Mouse (Mus musculus) intestine, embryonic 16.5 days (tissue): Measurements from ENCODE around the gene Cuedc1. TPM values are rescaled to one million over a fixed set of nuclear protein-coding genes. Genes with fewer than 3 reads are reported as not detected.

Source experiments
- ATAC-seq: fragments of 200-750 bp; cut with Nextera tagmentation; 2 replicates; pipeline ENCODE4 v1.8.0; 2017; ENCODE audit warnings: moderate TSS enrichment, moderate library complexity
- H3K27ac ChIP-seq: fragments of 300-500 bp; sonication (generic); 2 replicates; pipeline ENCODE4 v1.5.1; 2014; ENCODE audit warnings: mild to moderate bottlenecking, low read length
- H3K27me3 ChIP-seq: fragments of 300-500 bp; sonication (generic); replicated peaks from 2 replicates; pipeline ENCODE4 v1.6.1; 2014; ENCODE audit warnings: low read length, control low read depth, mixed read lengths; ENCODE audit not compliant: control insufficient read depth, insufficient read depth
- H3K36me3 ChIP-seq: fragments of 300-500 bp; sonication (generic); 2 replicates; pipeline ENCODE4 v1.6.1; 2014; ENCODE audit warnings: low read length, control low read depth; ENCODE audit not compliant: control insufficient read depth, insufficient read depth
- H3K4me1 ChIP-seq: fragments of 300-500 bp; sonication (generic); 2 replicates; pipeline ENCODE4 v1.6.1; 2014; ENCODE audit warnings: low read length, control low read depth, mixed read lengths; ENCODE audit not compliant: control insufficient read depth, insufficient read depth
- H3K4me2 ChIP-seq: fragments of 300-500 bp; sonication (generic); 2 replicates; pipeline ENCODE4 v1.6.1; 2014; ENCODE audit warnings: low read depth, low read length, control low read depth
- H3K4me3 ChIP-seq: fragments of 300-500 bp; sonication (generic); 2 replicates; pipeline ENCODE4 v1.5.1; 2014; ENCODE audit warnings: mild to moderate bottlenecking, low read length
- H3K9ac ChIP-seq: fragments of 300-500 bp; sonication (generic); 2 replicates; pipeline ENCODE4 v1.6.1; 2014; ENCODE audit warnings: low read depth, low read length
- H3K9me3 ChIP-seq: fragments of 300-500 bp; sonication (generic); 2 replicates; pipeline ENCODE4 v1.6.1; 2016; ENCODE audit warnings: low read length, control low read depth; ENCODE audit not compliant: control insufficient read depth
- WGBS: fragments of 180-500 bp; shearing (Covaris S2); extraction: QIAGEN DNeasy Blood & Tissue Kit; methylation state at CpG from one replicate; pipeline ENCODE4 v1.1.7; 2014; 5-methylcytosine and 5-hydroxymethylcytosine counted together
- polyA plus RNA-seq: library from polyadenylated mRNA; unstranded; fragments of >200 nt; fragmentation: Nextera tagmentation; extraction: Ambion mirVana; gene quantifications from 2 replicates; pipeline ENCODE4 v1.2.1, GENCODE M21; 2015

Cuedc1 gene
- polyA plus RNA-seq, 1 experiment from 2014 or later, result 8.5 TPM

DNA sequence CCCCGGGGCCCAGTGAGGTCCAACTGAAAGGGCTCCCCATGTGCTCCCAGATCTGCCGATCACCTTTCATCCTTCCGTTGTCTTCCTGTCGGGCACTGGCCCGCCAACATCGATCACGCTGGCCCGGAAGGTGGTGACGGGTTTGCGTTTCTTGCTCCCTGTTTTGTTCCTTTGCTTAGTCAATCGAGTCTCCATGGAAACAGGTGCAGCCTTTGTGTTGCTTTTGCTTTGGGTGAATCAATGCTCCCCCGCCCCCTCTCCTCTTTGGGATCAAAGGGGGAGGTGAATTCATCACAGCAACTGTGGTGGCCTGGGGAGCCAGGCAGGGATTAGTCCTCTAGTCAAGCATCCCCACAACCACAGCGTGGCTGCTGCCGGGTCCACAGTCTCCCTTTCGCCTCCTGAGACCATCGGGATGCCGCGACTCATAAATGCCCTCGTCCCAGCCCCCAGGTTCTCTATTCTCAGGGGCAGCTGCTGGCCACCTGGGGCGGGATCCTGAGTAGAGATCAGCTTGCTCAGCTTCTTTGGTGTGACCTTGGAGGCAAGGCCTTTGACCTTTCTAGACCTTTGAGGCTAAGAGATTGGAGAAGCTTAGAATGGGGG, 41.5 kb downstream of the Cuedc1 start:
- no peaks in the 10 kb centered on the region; the same call in 1 of the 2 replicates for H3K36me3 ChIP-seq
- 25% methylated on average over 20 of the region's 20 CpGs for WGBS
- no peaks in the 10 kb centered on the region for H3K9me3 ChIP-seq
- H3K27ac ChIP-seq, result no peak overlapping the region
- no peak for ATAC-seq
- no peak overlapping the region for H3K4me3 ChIP-seq
- H3K27me3 ChIP-seq, result no peaks in the 10 kb centered on the region
- peaks cover 21% of the 10 kb centered on the region for H3K4me1 ChIP-seq
- H3K4me2 ChIP-seq, result no peak overlapping the region
- H3K9ac ChIP-seq, result peak overlapping the region; percentile 21; the same call in 1 of the 2 replicates

DNA sequence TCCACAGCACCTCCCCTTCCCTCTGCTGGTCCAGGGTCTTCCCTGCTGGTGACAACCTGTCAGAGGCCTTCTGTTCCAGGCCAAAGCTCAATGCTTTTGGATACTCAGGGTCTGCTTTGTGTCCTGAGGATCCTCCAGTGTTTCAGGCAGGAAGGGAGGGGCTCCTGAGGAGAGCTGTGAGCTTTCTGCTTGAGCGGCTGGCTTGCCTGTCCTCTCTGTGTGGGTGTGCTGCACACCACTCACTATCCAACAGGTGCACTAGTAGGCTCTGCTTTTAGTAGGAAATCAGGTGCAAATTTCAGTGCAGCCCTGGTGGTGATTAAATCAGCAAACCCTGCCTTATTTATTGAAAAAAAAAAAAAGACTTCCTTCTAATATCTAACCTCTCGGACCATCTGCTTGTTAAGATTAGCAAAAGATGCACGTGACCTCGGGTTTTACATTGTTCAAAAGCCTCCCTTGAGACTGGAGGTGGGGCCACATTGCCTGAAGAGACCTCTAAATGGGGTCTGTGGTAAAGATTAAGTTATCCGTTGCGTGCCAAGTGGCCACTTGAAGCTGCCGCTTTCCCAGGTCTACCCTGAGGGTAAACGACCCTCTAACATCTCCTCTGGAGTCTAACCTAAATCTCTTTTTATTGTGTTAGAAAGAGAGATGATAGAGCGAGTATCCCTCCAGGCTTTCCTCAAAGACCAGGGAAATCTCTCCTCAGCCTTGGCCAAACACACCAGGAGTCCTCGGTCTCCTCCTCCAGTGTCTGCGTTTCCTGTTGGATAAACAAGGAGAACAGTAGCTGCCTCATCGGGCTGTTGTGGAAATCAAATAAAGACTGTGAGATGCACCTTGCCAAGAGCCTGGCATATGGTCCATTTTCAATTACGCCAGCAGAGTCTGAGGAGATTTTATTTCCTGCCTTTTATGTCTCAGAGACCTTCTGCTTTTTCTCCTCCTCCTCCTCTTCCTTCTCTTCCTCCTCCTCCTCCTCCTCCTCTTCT, 42.5 kb downstream of the Cuedc1 start:
- H3K4me3 ChIP-seq, result no peak overlapping the region
- no peaks in the 10 kb centered on the region for H3K9me3 ChIP-seq
- 0 out of 2 replicates have a peak, but pooled peaks have one; percentile 23 for ATAC-seq
- peak overlapping the region; percentile 30; the same call in 1 of the 2 replicates for H3K27ac ChIP-seq
- no peaks in the 10 kb centered on the region; the same call in 1 of the 2 replicates for H3K36me3 ChIP-seq
- no peak overlapping the region for H3K4me2 ChIP-seq
- H3K27me3 ChIP-seq, result no peaks in the 10 kb centered on the region
- H3K9ac ChIP-seq, result no peak overlapping the region
- 37% methylated on average over 13 of the region's 13 CpGs for WGBS
- H3K4me1 ChIP-seq, result peaks cover 21% of the 10 kb centered on the region

DNA sequence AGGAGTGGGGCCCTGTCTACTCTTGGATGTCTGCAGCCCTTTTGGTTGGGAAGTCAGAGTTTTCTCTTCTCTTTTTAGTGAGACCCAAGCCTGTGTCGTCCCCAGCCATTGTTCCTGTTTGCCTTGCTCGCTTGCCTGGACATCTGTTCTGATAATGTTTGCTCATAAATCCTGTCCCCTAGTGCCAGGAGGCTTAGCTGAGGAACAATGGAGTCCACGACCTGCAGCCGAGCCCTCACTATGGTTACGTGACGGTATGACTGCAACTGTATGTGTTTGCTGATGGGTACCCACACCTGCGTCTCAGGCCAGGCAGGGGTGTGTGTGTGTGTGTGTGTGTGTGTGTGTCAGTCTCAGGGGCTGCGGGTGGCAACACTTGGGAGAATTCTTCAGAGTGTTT, 44.5 kb downstream of the Cuedc1 start:
- Histone ChIP-seq H3K4me1 (peaks cover 36% of the 10 kb centered on the region), H3K27ac (no peak overlapping the region), H3K36me3 (no peaks in the 10 kb centered on the region; the same call in 1 of the 2 replicates), H3K9me3 (no peaks in the 10 kb centered on the region), H3K9ac (no peak overlapping the region), H3K27me3 (no peaks in the 10 kb centered on the region), H3K4me3 (no peak overlapping the region), H3K4me2 (no peak overlapping the region)
- 45% methylated on average over 8 of the region's 8 CpGs for WGBS
- no peak for ATAC-seq

DNA sequence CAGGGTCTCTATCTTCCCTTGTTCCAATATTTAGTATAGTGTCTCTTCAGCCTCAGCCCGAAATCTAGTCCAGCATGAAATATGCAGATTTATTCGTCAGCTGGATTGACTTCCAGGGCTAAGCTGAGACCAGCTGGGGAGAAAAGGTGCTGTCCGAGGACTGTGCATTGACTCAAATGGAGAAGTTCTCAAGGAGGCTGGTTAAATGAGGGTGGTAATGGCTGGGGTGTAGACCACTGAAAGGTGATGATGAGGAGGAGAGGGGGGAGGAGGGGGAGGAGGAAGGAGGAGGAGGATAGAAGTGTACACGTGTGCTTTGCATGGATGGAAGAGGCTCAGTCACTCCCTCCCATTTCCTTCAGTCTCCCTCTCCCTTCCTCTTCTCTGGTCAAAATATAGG, 46.2 kb downstream of the Cuedc1 start:
- 64% methylated on average over 4 of the region's 4 CpGs for WGBS
- Histone ChIP-seq H3K27ac (no peak overlapping the region), H3K9me3 (no peaks in the 10 kb centered on the region), H3K4me1 (peaks cover 38% of the 10 kb centered on the region), H3K36me3 (no peaks in the 10 kb centered on the region; the same call in 1 of the 2 replicates), H3K4me2 (no peak overlapping the region), H3K27me3 (no peaks in the 10 kb centered on the region), H3K9ac (no peak overlapping the region), H3K4me3 (no peak overlapping the region)
- no peak for ATAC-seq

DNA sequence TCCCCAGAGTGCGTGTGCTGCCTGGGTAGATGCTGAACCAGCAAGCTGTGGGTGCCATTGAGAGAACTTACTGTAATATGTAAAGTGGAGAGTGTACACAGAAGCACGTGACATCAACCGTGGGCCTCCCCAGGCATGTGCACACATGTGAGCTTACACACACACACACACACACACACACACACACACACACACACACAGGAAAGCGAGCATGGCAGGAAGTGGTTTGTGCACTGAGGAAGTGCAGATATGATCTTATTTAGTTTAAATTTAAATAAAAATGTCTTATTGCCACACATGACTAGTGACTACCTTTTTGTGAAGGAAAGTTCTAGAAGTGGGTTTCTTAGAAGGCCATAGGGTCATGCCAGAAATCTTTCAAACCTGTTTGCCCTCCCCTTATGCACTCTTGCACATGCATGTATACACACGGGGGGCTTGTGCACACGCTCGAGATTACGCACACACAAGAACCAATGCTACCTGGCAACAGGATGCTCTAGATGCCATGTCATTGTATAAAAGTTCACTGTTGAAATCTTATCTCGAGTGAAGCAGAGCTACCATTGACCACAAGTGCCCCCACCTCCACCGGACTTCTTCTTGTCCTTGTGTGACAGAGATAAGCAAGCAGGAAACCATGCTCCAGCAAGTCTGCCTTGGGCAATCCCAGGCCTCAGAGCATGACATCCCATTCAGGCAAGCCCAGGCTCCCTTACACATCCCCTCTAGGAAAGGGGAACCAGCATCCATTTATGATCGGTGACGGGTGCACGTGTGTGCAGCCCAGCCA, 47.6 kb downstream of the Cuedc1 start:
- 74% methylated on average over 13 of the region's 13 CpGs for WGBS
- Histone ChIP-seq H3K4me2 (no peak overlapping the region), H3K9ac (no peak overlapping the region), H3K4me3 (no peak overlapping the region), H3K4me1 (peaks cover 31% of the 10 kb centered on the region), H3K27me3 (no peaks in the 10 kb centered on the region), H3K27ac (peak overlapping the region; percentile 12; the same call in 1 of the 2 replicates), H3K9me3 (no peaks in the 10 kb centered on the region), H3K36me3 (no peaks in the 10 kb centered on the region; the same call in 1 of the 2 replicates)
- no peak for ATAC-seq

DNA sequence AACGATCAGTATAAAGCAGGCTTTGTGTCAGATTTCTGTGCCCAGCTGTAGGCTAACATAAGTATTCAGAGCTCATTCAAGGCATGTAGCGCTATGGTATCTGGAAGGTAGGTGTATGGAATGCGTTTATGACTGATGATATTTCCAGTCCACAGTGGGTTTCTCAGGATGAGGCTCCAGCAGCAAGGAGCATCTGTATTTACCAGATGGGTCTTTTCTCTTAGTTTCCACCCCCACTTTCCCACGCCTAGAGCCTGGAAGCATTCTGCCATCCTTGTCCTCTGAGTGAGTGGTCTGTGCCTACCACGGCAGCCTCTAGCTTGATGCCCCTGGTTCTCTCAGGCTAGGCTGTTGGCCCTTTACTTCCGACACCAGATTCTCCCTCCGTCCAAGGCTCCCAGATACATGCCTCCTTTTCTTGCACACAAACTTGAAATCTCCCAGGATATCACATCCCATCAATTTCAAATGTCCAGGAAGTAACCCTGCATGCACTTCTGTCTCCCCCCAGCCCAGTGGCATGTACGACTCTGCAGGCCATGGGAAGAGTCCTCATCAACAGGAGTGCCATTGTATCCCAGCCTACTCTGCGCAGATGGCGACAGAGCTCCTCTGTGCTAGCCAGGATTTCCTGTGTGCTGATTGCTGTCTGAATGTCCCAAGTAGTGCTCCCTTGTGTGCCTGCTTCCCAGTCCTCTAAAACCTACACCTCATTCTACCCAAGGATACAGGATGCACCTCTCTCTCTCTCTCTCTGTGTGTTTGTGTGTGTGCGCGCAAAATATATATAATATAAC, 48.6 kb downstream of the Cuedc1 start:
- Histone ChIP-seq H3K36me3 (no peaks in the 10 kb centered on the region; the same call in 1 of the 2 replicates), H3K4me1 (peaks cover 39% of the 10 kb centered on the region), H3K27me3 (no peaks in the 10 kb centered on the region), H3K4me3 (no peak overlapping the region), H3K4me2 (no peak overlapping the region), H3K27ac (peak overlapping the region; percentile 12; the same call in 1 of the 2 replicates), H3K9ac (no peak overlapping the region), H3K9me3 (no peaks in the 10 kb centered on the region)
- WGBS, result 69% methylated on average over 12 of the region's 12 CpGs
- ATAC-seq, result no peak

DNA sequence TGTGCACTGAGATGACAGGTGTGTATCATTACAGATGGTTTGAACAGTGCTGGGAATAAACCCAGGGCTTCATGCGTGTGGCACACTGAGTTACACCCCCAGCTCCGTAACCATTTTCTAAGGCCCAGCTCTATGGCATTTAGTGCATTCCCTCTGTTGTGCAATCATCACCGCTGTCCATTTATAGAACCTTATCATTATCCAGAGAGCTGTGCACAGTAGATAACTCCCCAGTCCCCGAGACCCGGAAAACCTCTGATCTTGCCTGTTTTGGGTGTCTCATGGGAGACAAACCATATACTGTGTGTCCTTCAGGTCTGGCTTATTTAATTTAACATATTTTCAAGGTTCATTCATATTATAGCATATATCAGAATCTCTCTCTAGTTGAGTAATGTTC, 49.5 kb downstream of the Cuedc1 start:
- no peaks in the 10 kb centered on the region for H3K9me3 ChIP-seq
- ATAC-seq, result no peak
- H3K9ac ChIP-seq, result no peak overlapping the region
- H3K36me3 ChIP-seq, result no peaks in the 10 kb centered on the region; the same call in 1 of the 2 replicates
- H3K4me3 ChIP-seq, result no peak overlapping the region
- peaks cover 46% of the 10 kb centered on the region for H3K4me1 ChIP-seq
- H3K27me3 ChIP-seq, result no peaks in the 10 kb centered on the region
- no peak overlapping the region for H3K27ac ChIP-seq
- no peak overlapping the region for H3K4me2 ChIP-seq
- WGBS, result 60% methylated on average over 5 of the region's 5 CpGs

DNA sequence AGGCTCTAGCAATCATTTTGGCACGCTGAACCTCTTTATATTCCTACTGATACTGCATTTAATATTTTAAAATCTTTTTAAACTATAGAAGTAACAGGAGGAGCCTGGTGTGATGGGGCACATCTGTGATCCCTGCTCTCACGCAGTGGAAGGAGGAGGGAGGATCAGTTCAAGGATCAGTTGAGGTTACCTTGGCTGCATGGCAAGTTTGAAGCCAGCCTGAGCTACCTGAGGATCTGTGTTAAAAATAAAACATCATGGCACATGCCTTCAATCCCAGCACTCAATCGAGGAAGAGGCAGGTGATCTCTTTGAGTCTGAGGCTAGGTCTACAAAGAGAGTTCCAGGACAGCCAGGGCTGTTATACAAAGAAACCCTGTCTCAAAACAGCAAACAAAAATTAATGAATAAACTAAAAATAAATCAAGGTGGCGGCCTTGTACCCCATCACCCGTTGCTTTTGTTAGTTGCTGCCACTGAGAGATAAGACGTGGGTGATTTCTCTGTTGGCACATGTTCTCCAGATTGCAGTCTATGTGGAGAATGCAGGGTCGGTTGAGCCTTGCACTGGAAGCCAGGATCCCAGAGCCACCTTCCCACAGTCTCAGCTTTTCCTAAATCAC, 50.3 kb downstream of the Cuedc1 start:
- Histone ChIP-seq H3K4me1 (peaks cover 51% of the 10 kb centered on the region), H3K9ac (peak overlapping the region; percentile 50; the same call in 1 of the 2 replicates), H3K4me3 (no peak overlapping the region), H3K27ac (peak overlapping the region; percentile 72), H3K4me2 (peak overlapping the region; percentile 12; the same call in 1 of the 2 replicates), H3K36me3 (no peaks in the 10 kb centered on the region; the same call in 1 of the 2 replicates), H3K27me3 (no peaks in the 10 kb centered on the region), H3K9me3 (no peaks in the 10 kb centered on the region)
- ATAC-seq, result no peak
- WGBS, result 36% methylated on average over 7 of the region's 7 CpGs
